Mouse (Mus musculus): ENCODE measurements around the gene Ppfia1. TPM values are rescaled to one million over a fixed set of nuclear protein-coding genes. Genes with fewer than 3 reads are reported as not detected.
A peak's percentile ranks its signal among the peaks of the same experiment; 100 is the strongest.

The Ppfia1 gene
- polyA plus RNA-seq, 1 experiment from 2014 or later = 43.7 TPM

- Histone ChIP-seq H3K9ac (no peak overlapping the region), H3K9me3 (no peaks in the 10 kb centered on the region), H3K4me2 (replicated peaks) (no peak overlapping the region), H3K27ac (no peak overlapping the region), H3K36me3 (no peaks in the 10 kb centered on the region), H3K4me3 (no peak overlapping the region), H3K27me3 (replicated peaks) (no peaks in the 10 kb centered on the region), H3K4me1 (no peaks in the 10 kb centered on the region)
- no peak for ATAC-seq (ENCODE audit: low FRiP score, low read depth)
- WGBS = 85% methylated on average over 7 of the region's 7 CpGs
Measured at GRCm38 (mm10) chr7:144569428-144569827, 15.9 kb upstream of the Ppfia1 start.

GRCm38 (mm10) chr7:144568091-144568490, 14.6 kb upstream of the Ppfia1 start:
- Histone ChIP-seq H3K4me2 (replicated peaks) (no peak overlapping the region), H3K9ac (no peak overlapping the region), H3K27me3 (replicated peaks) (no peaks in the 10 kb centered on the region), H3K4me1 (no peaks in the 10 kb centered on the region), H3K4me3 (no peak overlapping the region), H3K27ac (no peak overlapping the region), H3K36me3 (no peaks in the 10 kb centered on the region), H3K9me3 (no peaks in the 10 kb centered on the region)
- ATAC-seq (ENCODE audit: low FRiP score, low read depth) = no peak

- Histone ChIP-seq H3K4me2 (replicated peaks) (no peak overlapping the region), H3K27me3 (replicated peaks) (no peaks in the 10 kb centered on the region), H3K4me3 (no peak overlapping the region), H3K9me3 (no peaks in the 10 kb centered on the region), H3K27ac (no peak overlapping the region), H3K9ac (no peak overlapping the region), H3K4me1 (no peaks in the 10 kb centered on the region), H3K36me3 (no peaks in the 10 kb centered on the region)
- no peak for ATAC-seq (ENCODE audit: low FRiP score, low read depth)
- 75% methylated on average over 3 of the region's 3 CpGs for WGBS
Measured at GRCm38 (mm10) chr7:144566921-144567682, 13.6 kb upstream of the Ppfia1 start.

GRCm38 (mm10) chr7:144563456-144564155, 10.1 kb upstream of the Ppfia1 start:
- WGBS = 73% methylated on average over 9 of the region's 9 CpGs
- Histone ChIP-seq H3K4me1 (no peaks in the 10 kb centered on the region), H3K4me3 (no peak overlapping the region), H3K27me3 (replicated peaks) (no peaks in the 10 kb centered on the region), H3K4me2 (replicated peaks) (no peak overlapping the region), H3K9ac (no peak overlapping the region), H3K27ac (no peak overlapping the region), H3K9me3 (no peaks in the 10 kb centered on the region), H3K36me3 (no peaks in the 10 kb centered on the region)
- no peak for ATAC-seq (ENCODE audit: low FRiP score, low read depth)

- 6% methylated on average over 3 of the region's 3 CpGs for WGBS
- H3K4me1 ChIP-seq = no peaks in the 10 kb centered on the region
- H3K9me3 ChIP-seq = no peaks in the 10 kb centered on the region
- no peaks in the 10 kb centered on the region for H3K27me3 ChIP-seq (replicated peaks)
- no peak overlapping the region for H3K9ac ChIP-seq
- no peak overlapping the region for H3K4me2 ChIP-seq (replicated peaks)
- no peak for ATAC-seq (ENCODE audit: low FRiP score, low read depth)
- H3K36me3 ChIP-seq = no peaks in the 10 kb centered on the region
- no peak overlapping the region for H3K27ac ChIP-seq
- H3K4me3 ChIP-seq = no peak overlapping the region
Measured at GRCm38 (mm10) chr7:144562016-144562415, 8.5 kb upstream of the Ppfia1 start.

GRCm38 (mm10) chr7:144560594-144560993, 7.1 kb upstream of the Ppfia1 start:
- no peaks in the 10 kb centered on the region for H3K27me3 ChIP-seq (replicated peaks)
- ATAC-seq (ENCODE audit: low FRiP score, low read depth) = no peak
- H3K27ac ChIP-seq = no peak overlapping the region
- no peak overlapping the region for H3K9ac ChIP-seq
- H3K4me2 ChIP-seq (replicated peaks) = no peak overlapping the region
- no peak overlapping the region for H3K4me3 ChIP-seq
- no peaks in the 10 kb centered on the region for H3K9me3 ChIP-seq
- no peaks in the 10 kb centered on the region for H3K36me3 ChIP-seq
- 88% methylated on average over 4 of the region's 4 CpGs for WGBS
- no peaks in the 10 kb centered on the region for H3K4me1 ChIP-seq

- 53% methylated on average over 6 of the region's 6 CpGs for WGBS
- H3K9ac ChIP-seq = no peak overlapping the region
- H3K4me2 ChIP-seq (replicated peaks) = no peak overlapping the region
- H3K36me3 ChIP-seq = no peaks in the 10 kb centered on the region
- ATAC-seq (ENCODE audit: low FRiP score, low read depth) = no peak
- no peaks in the 10 kb centered on the region for H3K9me3 ChIP-seq
- 0 out of 2 replicates have a peak, but pooled peaks cover 4% of the 10 kb centered on the region for H3K27me3 ChIP-seq (replicated peaks)
- H3K27ac ChIP-seq = no peak overlapping the region
- H3K4me1 ChIP-seq = 0 out of 2 replicates have a peak, but pooled peaks cover 4% of the 10 kb centered on the region
- H3K4me3 ChIP-seq = no peak overlapping the region
Measured at GRCm38 (mm10) chr7:144558552-144558951, 5.0 kb upstream of the Ppfia1 start.

GRCm38 (mm10) chr7:144554123-144554472, 569 bp upstream of the Ppfia1 start:
- Histone ChIP-seq H3K4me2 (replicated peaks) (peak overlapping the region; percentile 84), H3K27me3 (replicated peaks) (0 out of 2 replicates have a peak, but pooled peaks cover 4% of the 10 kb centered on the region), H3K9me3 (no peaks in the 10 kb centered on the region), H3K4me3 (peak overlapping the region; percentile 99), H3K4me1 (peaks cover 19% of the 10 kb centered on the region), H3K27ac (no peak overlapping the region), H3K36me3 (peaks cover 22% of the 10 kb centered on the region), H3K9ac (peak overlapping the region; percentile 98)
- WGBS = 26% methylated on average over 8 of the region's 8 CpGs
- ATAC-seq (ENCODE audit: low FRiP score, low read depth) = peak; percentile 73

- 90% methylated on average over 8 of the region's 8 CpGs for WGBS
- Histone ChIP-seq H3K36me3 (peaks cover 25% of the 10 kb centered on the region), H3K4me2 (replicated peaks) (peak overlapping the region; percentile 84), H3K27ac (no peak overlapping the region), H3K27me3 (replicated peaks) (0 out of 2 replicates have a peak, but pooled peaks cover 4% of the 10 kb centered on the region), H3K9me3 (no peaks in the 10 kb centered on the region), H3K9ac (0 out of 2 replicates have a peak overlapping the region, but pooled peaks have one; percentile 98), H3K4me1 (peaks cover 19% of the 10 kb centered on the region), H3K4me3 (peak overlapping the region; percentile 99; the same call in 1 of the 2 replicates)
- no peak for ATAC-seq (ENCODE audit: low FRiP score, low read depth)
Measured at GRCm38 (mm10) chr7:144552274-144552673, 1.3 kb downstream of the Ppfia1 start.

GRCm38 (mm10) chr7:144550811-144551210, 2.7 kb downstream of the Ppfia1 start:
- 87% methylated on average over 1 of the region's 1 CpGs for WGBS
- no peak overlapping the region for H3K27ac ChIP-seq
- H3K27me3 ChIP-seq (replicated peaks) = 0 out of 2 replicates have a peak, but pooled peaks cover 4% of the 10 kb centered on the region
- peaks cover 30% of the 10 kb centered on the region for H3K36me3 ChIP-seq
- H3K9me3 ChIP-seq = no peaks in the 10 kb centered on the region
- H3K4me3 ChIP-seq = no peak overlapping the region
- no peak overlapping the region for H3K9ac ChIP-seq
- ATAC-seq (ENCODE audit: low FRiP score, low read depth) = no peak
- peaks cover 19% of the 10 kb centered on the region for H3K4me1 ChIP-seq
- no peak overlapping the region for H3K4me2 ChIP-seq (replicated peaks)

GRCm38 (mm10) chr7:144549904-144550566, 3.5 kb downstream of the Ppfia1 start:
- H3K9ac ChIP-seq = no peak overlapping the region
- H3K27ac ChIP-seq = no peak overlapping the region
- peaks cover 19% of the 10 kb centered on the region for H3K4me1 ChIP-seq
- no peak overlapping the region for H3K4me2 ChIP-seq (replicated peaks)
- H3K27me3 ChIP-seq (replicated peaks) = no peaks in the 10 kb centered on the region
- no peak overlapping the region for H3K4me3 ChIP-seq
- WGBS = 99% methylated on average over 2 of the region's 2 CpGs
- peaks cover 31% of the 10 kb centered on the region for H3K36me3 ChIP-seq
- H3K9me3 ChIP-seq = no peaks in the 10 kb centered on the region
- no peak for ATAC-seq (ENCODE audit: low FRiP score, low read depth)

- no peak for ATAC-seq (ENCODE audit: low FRiP score, low read depth)
- Histone ChIP-seq H3K9ac (no peak overlapping the region), H3K4me1 (0 out of 2 replicates have a peak, but pooled peaks cover under 1% of the 10 kb centered on the region), H3K4me2 (replicated peaks) (no peak overlapping the region), H3K27me3 (replicated peaks) (no peaks in the 10 kb centered on the region), H3K4me3 (no peak overlapping the region), H3K36me3 (peaks cover 16% of the 10 kb centered on the region), H3K9me3 (no peaks in the 10 kb centered on the region), H3K27ac (no peak overlapping the region)
- 91% methylated on average over 3 of the region's 3 CpGs for whole genome bisulfite sequencing
Measured at GRCm38 (mm10) chr7:144545231-144545630, 8.3 kb downstream of the Ppfia1 start.

All from neural tube, embryonic 12.5 days (tissue).